Mouse (Mus musculus): ENCODE measurements around the gene Mrpl51.

Mrpl51 gene

GRCm38 (mm10) chr6:125232516-125232915 is 40.9 kb downstream of the Mrpl51 start:
- no peak for DNase-seq (ENCODE audit: low spot score)

- no peak for DNase-seq (ENCODE audit: low spot score)
Observed at GRCm38 (mm10) chr6:125233816-125234519, 42.4 kb downstream of the Mrpl51 start.

- DNase-seq (ENCODE audit: low spot score) = no peak
Observed at GRCm38 (mm10) chr6:125234520-125234828, 42.9 kb downstream of the Mrpl51 start.

GRCm38 (mm10) chr6:125236341-125236740 is 44.7 kb downstream of the Mrpl51 start:
- no peak for DNase-seq (ENCODE audit: low spot score)

- no peak for DNase-seq (ENCODE audit: low spot score)
Observed at GRCm38 (mm10) chr6:125236782-125237181, 45.2 kb downstream of the Mrpl51 start, which contains the start of gene Cd27. Gene Cd27, minus strand, starts transcription at chr6:125237010.

GRCm38 (mm10) chr6:125237421-125237820 is 45.8 kb downstream of the Mrpl51 start:
- DNase-seq (ENCODE audit: low spot score) = no peak

- no peak for DNase-seq (ENCODE audit: low spot score)
Observed at GRCm38 (mm10) chr6:125238396-125238795, 46.8 kb downstream of the Mrpl51 start.

- no peak for DNase-seq (ENCODE audit: low spot score)
Observed at GRCm38 (mm10) chr6:125239547-125239946, 47.9 kb downstream of the Mrpl51 start.

GRCm38 (mm10) chr6:125240617-125241016 is 49.0 kb downstream of the Mrpl51 start:
- DNase-seq (ENCODE audit: low spot score) = no peak

- DNase-seq (ENCODE audit: low spot score) = no peak
Observed at GRCm38 (mm10) chr6:125241566-125241965, 50.0 kb downstream of the Mrpl51 start.

GRCm38 (mm10) chr6:125244551-125244950 is 53.0 kb downstream of the Mrpl51 start:
- DNase-seq (ENCODE audit: low spot score) = no peak

Measured in spleen, adult 12 weeks (tissue).